Mouse (Mus musculus) neural tube, embryonic 13.5 days (tissue): ENCODE results near the gene Pabpn1. TPM values are rescaled to one million over a fixed set of nuclear protein-coding genes. Genes with fewer than 3 reads are reported as not detected.

ENCODE experiments used
- ATAC-seq: fragments of 200-750 bp; cut with Nextera tagmentation; 2 replicates; pipeline ENCODE4 v1.8.0; 2017; ENCODE audit warnings: low read depth, mild to moderate bottlenecking, moderate TSS enrichment, moderate library complexity
- H3K27ac ChIP-seq: fragments of 300-500 bp; sonication (generic); replicated peaks from 2 replicates; pipeline ENCODE4 v1.5.1; 2015; ENCODE audit warnings: moderate library complexity, mild to moderate bottlenecking, inconsistent platforms
- H3K27me3 ChIP-seq: fragments of 300-500 bp; sonication (generic); 2 replicates; pipeline ENCODE4 v1.6.1; 2015; ENCODE audit warnings: mild to moderate bottlenecking, inconsistent platforms
- H3K36me3 ChIP-seq: fragments of 300-500 bp; sonication (generic); 2 replicates; pipeline ENCODE4 v1.6.1; 2015; ENCODE audit warnings: mild to moderate bottlenecking, inconsistent platforms
- H3K4me1 ChIP-seq: fragments of 300-500 bp; sonication (generic); replicated peaks from 2 replicates; pipeline ENCODE4 v1.6.1; 2015; ENCODE audit warnings: inconsistent platforms
- H3K4me2 ChIP-seq: fragments of 300-500 bp; sonication (generic); 2 replicates; pipeline ENCODE4 v1.6.1; 2015; ENCODE audit warnings: inconsistent platforms, mild to moderate bottlenecking, moderate library complexity
- H3K4me3 ChIP-seq: fragments of 300-500 bp; sonication (generic); 2 replicates; pipeline ENCODE4 v1.5.1; 2015; ENCODE audit warnings: mild to moderate bottlenecking, inconsistent platforms
- H3K9ac ChIP-seq: fragments of 300-500 bp; sonication (generic); 2 replicates; pipeline ENCODE4 v1.6.1; 2015; ENCODE audit warnings: moderate library complexity, mild to moderate bottlenecking, inconsistent platforms
- H3K9me3 ChIP-seq: fragments of 300-500 bp; sonication (generic); 2 replicates; pipeline ENCODE4 v1.6.1; 2016; ENCODE audit warnings: inconsistent platforms
- WGBS: fragments of 180-500 bp; shearing (Covaris S2); methylation state at CpG from one replicate; pipeline ENCODE4 v1.1.7; 2015; 5-methylcytosine and 5-hydroxymethylcytosine counted together
- polyA plus RNA-seq: library from polyadenylated mRNA; unstranded; fragments of >200 nt; fragmentation: Nextera tagmentation; extraction: Ambion mirVana; gene quantifications from 2 replicates; pipeline ENCODE4 v1.2.1, GENCODE M21; 2015

The Pabpn1 gene
- polyA plus RNA-seq, 1 experiment from 2014 or later = 153 TPM

DNA sequence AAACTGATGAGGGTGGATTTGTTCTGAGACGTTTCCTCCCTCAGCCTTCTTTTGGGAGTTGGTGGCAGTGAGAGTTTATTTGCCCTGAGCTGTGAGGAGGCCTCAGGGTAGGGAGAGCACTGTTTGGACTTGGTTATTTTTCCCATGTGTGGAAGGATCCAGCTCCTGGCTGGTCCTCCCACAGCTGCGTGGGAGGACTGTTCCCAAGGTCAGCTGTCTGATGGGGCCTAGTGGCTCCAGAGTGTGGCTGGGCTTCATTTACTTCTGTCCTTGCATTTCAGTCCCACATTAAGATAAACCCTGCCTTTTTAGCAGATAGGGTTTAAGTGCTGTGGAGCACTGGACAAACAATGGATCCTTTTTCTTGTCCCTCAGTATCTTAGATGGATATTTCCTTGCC lies 5.1 kb downstream of the Pabpn1 start:
- ATAC-seq = no peak
- Histone ChIP-seq H3K27me3 (no peaks in the 10 kb centered on the region), H3K4me1 (peaks cover 34% of the 10 kb centered on the region), H3K36me3 (peaks cover 39% of the 10 kb centered on the region), H3K4me3 (no peak overlapping the region), H3K9ac (0 out of 2 replicates have a peak overlapping the region, but pooled peaks have one; percentile 17), H3K9me3 (no peaks in the 10 kb centered on the region), H3K27ac (no peak overlapping the region), H3K4me2 (no peak overlapping the region)
- WGBS = 71% methylated on average over 2 of the region's 2 CpGs

DNA sequence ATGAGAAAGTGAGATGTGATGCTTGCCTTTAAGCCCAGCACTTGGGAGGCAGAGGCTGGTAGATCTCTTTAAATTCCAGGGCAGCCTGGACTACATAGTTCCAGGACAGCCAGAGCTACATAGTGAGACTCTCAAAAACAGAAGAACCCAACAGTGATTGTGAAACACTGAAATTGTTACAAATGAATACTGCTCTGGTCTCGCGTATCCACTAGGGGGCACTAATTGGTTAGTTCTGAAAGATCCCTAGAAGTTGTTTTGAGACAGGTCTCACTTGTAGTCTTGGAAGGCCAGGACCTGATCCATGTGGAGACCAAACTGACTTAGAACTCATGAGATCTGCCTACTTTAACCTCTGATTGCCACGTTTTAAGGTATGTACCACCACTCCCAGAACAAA lies 8.1 kb downstream of the Pabpn1 start:
- WGBS = 1% methylated on average over 3 of the region's 3 CpGs
- peaks cover 24% of the 10 kb centered on the region for H3K4me1 ChIP-seq
- no peak overlapping the region for H3K9ac ChIP-seq
- H3K27ac ChIP-seq = peak overlapping the region; percentile 25
- no peaks in the 10 kb centered on the region for H3K27me3 ChIP-seq
- no peak overlapping the region for H3K4me2 ChIP-seq
- peaks cover 59% of the 10 kb centered on the region for H3K36me3 ChIP-seq
- peak; percentile 53; the same call in 1 of the 2 replicates for ATAC-seq
- H3K4me3 ChIP-seq = no peak overlapping the region
- no peaks in the 10 kb centered on the region for H3K9me3 ChIP-seq

DNA sequence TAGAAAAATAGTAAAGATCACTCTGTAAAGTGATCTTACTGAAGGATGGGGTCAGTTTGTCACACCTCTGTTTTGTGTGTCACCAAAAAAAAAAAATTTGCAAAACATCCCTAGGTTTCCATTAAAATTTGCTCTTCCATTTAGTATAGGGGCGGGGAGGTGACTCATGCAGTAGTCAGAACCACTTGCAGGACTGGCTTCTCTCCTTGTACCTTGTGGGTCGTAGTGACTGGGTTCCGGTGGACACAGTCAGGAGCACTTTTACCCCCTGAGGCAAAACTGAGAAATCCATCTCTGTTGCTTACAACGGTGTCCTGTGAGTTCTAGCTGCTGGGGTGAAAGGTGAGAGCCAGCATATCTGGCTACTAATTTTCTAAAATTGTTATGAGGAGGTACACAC lies 11.3 kb downstream of the Pabpn1 start:
- ATAC-seq = no peak
- H3K4me2 ChIP-seq = no peak overlapping the region
- H3K9ac ChIP-seq = no peak overlapping the region
- peaks cover 60% of the 10 kb centered on the region for H3K36me3 ChIP-seq
- no peak overlapping the region for H3K27ac ChIP-seq
- no peaks in the 10 kb centered on the region for H3K9me3 ChIP-seq
- H3K4me3 ChIP-seq = no peak overlapping the region
- 89% methylated on average over 4 of the region's 4 CpGs for WGBS
- no peaks in the 10 kb centered on the region for H3K27me3 ChIP-seq
- peaks cover 14% of the 10 kb centered on the region for H3K4me1 ChIP-seq

- H3K4me1 ChIP-seq = peaks cover 56% of the 10 kb centered on the region
- no peak for ATAC-seq
- H3K9ac ChIP-seq = peak overlapping the region; percentile 26; the same call in 1 of the 2 replicates
- H3K9me3 ChIP-seq = no peaks in the 10 kb centered on the region
- H3K4me2 ChIP-seq = no peak overlapping the region
- H3K27me3 ChIP-seq = no peaks in the 10 kb centered on the region
- H3K36me3 ChIP-seq = peaks cover 64% of the 10 kb centered on the region
- H3K4me3 ChIP-seq = no peak overlapping the region
- no peak overlapping the region for H3K27ac ChIP-seq
- 75% methylated on average over 7 of the region's 7 CpGs for WGBS
Measured at GRCm38 (mm10) chr14:54908682-54909081, 16.4 kb downstream of the Pabpn1 start.

- Histone ChIP-seq H3K9ac (peak overlapping the region; percentile 99), H3K4me2 (peak overlapping the region; percentile 96), H3K27ac (peak overlapping the region; percentile 94), H3K4me1 (peaks cover 60% of the 10 kb centered on the region), H3K27me3 (no peaks in the 10 kb centered on the region), H3K4me3 (peak overlapping the region; percentile 87), H3K36me3 (peaks cover 44% of the 10 kb centered on the region), H3K9me3 (no peaks in the 10 kb centered on the region)
- peak; percentile 79 for ATAC-seq
- 3% methylated on average over 62 of the region's 69 CpGs for WGBS
Measured at GRCm38 (mm10) chr14:54912109-54912850, 20.0 kb downstream of the Pabpn1 start.

- H3K9me3 ChIP-seq = no peaks in the 10 kb centered on the region
- H3K27ac ChIP-seq = peak within 1 kb of the TSS; percentile 94
- no peaks in the 10 kb centered on the region for H3K27me3 ChIP-seq
- peak; percentile 96 for ATAC-seq
- peak within 1 kb of the TSS; percentile 96 for H3K4me2 ChIP-seq
- H3K9ac ChIP-seq = peak within 1 kb of the TSS; percentile 99
- 0% methylated on average over 27 of the region's 28 CpGs for WGBS
- H3K36me3 ChIP-seq = peaks cover 43% of the 10 kb centered on the region
- H3K4me1 ChIP-seq = peaks cover 54% of the 10 kb centered on the region
- H3K4me3 ChIP-seq = peak within 1 kb of the TSS; percentile 87
Measured at GRCm38 (mm10) chr14:54912886-54913285, 20.6 kb downstream of the Pabpn1 start, which contains the start of gene Slc22a17. TSS of gene Slc22a17 (minus strand) at chr14:54913132.

GRCm38 (mm10) chr14:54913343-54913742 lies 21.0 kb downstream of the Pabpn1 start:
- Histone ChIP-seq H3K27me3 (no peaks in the 10 kb centered on the region), H3K36me3 (peaks cover 39% of the 10 kb centered on the region), H3K4me2 (peak overlapping the region; percentile 96), H3K4me3 (peak overlapping the region; percentile 87), H3K9me3 (no peaks in the 10 kb centered on the region), H3K27ac (peak overlapping the region; percentile 94), H3K4me1 (peaks cover 49% of the 10 kb centered on the region), H3K9ac (peak overlapping the region; percentile 99)
- 16% methylated on average over 10 of the region's 10 CpGs for WGBS
- ATAC-seq = peak; percentile 12; the same call in 1 of the 2 replicates

- H3K27ac ChIP-seq = no peak overlapping the region
- no peak overlapping the region for H3K4me3 ChIP-seq
- 93% methylated on average over 16 of the region's 16 CpGs for WGBS
- no peak overlapping the region for H3K4me2 ChIP-seq
- ATAC-seq = no peak
- peaks cover 53% of the 10 kb centered on the region for H3K36me3 ChIP-seq
- H3K9me3 ChIP-seq = peaks cover 12% of the 10 kb centered on the region; the same call in 1 of the 2 replicates
- no peak overlapping the region for H3K9ac ChIP-seq
- H3K27me3 ChIP-seq = no peaks in the 10 kb centered on the region
- H3K4me1 ChIP-seq = peaks cover 17% of the 10 kb centered on the region
Measured at GRCm38 (mm10) chr14:54920076-54920685, 27.9 kb downstream of the Pabpn1 start.

DNA sequence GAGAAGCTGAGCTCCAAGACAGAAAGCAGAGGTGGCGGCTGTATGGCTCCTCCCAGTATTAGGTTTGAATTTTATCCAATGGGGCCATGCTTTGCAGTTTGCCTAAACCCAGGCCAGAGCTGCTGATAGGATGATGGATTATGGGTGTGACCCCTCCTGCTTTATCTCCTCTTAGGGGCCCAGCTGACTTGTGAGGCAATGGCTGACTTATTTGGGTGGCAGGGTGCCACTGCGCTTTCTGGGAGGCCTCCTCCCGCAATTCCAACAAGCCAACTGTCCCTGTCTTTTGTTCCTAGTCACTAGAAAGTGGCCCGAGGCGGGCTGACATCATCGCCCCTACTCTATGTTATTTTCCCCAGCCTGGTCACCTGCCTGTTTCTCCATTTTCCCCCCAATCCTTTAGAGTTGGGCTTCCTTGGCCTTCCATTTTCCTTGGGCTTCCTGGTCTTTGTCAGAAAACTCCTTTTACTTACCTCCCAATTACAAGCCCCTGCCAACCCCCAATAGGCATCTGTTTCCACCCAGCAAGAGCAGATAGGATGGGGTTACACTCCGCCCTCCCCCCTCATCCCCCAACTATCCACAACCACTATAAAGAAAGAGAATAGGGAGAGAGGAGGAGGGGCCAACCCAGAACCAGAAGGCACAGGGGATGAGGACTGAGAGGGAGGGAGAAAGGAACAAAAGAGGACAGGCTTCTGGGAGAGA lies 32.5 kb downstream of the Pabpn1 start:
- H3K4me3 ChIP-seq = peak overlapping the region; percentile 56
- H3K9ac ChIP-seq = peak overlapping the region; percentile 87
- H3K4me2 ChIP-seq = peak overlapping the region; percentile 94
- H3K27ac ChIP-seq = peak overlapping the region; percentile 95
- peak; percentile 29 for ATAC-seq
- WGBS = 11% methylated on average over 7 of the region's 7 CpGs
- H3K9me3 ChIP-seq = peaks cover 12% of the 10 kb centered on the region; the same call in 1 of the 2 replicates
- peaks cover 24% of the 10 kb centered on the region for H3K36me3 ChIP-seq
- peaks cover 3% of the 10 kb centered on the region for H3K27me3 ChIP-seq
- H3K4me1 ChIP-seq = peaks cover 39% of the 10 kb centered on the region

DNA sequence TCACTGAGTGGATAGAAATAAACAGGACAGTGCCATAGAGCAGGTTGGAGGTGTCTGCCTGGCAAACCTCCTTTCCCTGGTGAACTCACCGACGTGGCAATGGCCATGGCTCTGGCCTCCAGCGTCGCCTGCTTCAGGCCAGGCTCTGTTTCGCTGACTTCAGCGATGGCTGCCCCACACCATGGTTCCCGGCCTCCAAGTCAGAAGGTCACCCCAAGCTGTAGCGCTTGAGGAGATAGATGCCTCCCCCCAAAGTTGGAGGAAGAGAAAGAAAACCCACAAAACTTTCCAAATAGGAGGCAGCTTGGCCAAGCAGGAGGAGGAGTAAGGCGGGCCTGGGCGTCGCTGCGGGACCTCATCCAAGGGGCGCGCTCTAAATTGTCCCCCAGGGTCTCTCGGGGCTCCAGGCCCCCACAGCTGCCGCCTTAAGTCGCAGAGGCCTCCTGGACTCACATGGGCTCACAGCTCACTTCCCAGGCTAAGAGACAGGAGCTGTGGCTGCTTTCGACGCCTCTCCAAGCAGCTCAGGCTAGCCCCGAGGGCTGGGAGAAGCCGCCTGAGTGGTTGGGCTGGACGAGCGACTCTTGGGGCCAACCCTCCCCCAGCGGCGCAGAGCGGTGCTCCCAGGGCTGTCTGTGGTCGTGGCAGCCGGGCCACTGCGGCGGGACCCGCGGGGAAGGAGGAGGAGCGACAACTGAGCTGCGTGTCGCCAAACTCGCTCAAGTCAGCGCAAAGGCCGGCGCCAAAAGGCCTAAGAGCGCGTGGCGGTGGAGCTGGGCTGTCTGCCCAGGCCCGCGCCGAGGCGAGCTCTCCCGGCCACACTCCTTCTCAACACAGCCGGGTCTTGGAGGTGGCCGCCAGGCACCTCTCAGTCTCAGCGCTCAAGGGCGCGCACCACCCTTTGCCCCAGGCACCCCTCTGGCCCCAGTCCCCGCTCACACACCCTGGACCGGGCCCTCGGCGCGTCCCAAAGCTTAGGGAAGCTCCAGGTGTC lies 33.3 kb downstream of the Pabpn1 start, which contains the start of gene Efs:
TSS of gene Efs (minus strand) at position 778 of the 994 bp plus-strand sequence.
- 2% methylated on average over 49 of the region's 57 CpGs for WGBS
- Histone ChIP-seq H3K4me1 (peaks cover 47% of the 10 kb centered on the region), H3K9me3 (peaks cover 10% of the 10 kb centered on the region; the same call in 1 of the 2 replicates), H3K27ac (peak within 1 kb of the TSS; percentile 95), H3K36me3 (peaks cover 16% of the 10 kb centered on the region), H3K4me2 (peak within 1 kb of the TSS; percentile 94), H3K27me3 (peaks cover 3% of the 10 kb centered on the region), H3K4me3 (peak within 1 kb of the TSS; percentile 56), H3K9ac (peak within 1 kb of the TSS; percentile 87)
- ATAC-seq = peak; percentile 67
